Mouse (Mus musculus) kidney, embryonic 15.5 days (tissue): ENCODE data around the gene Erc2. TPM values are rescaled to one million over a fixed set of nuclear protein-coding genes. Genes with fewer than 3 reads are reported as not detected.

Experiments used
- ATAC-seq: fragments of 200-750 bp; cut with Nextera tagmentation; replicated peaks from 2 replicates; pipeline ENCODE4 v1.8.0; 2017; ENCODE audit warnings: moderate TSS enrichment; ENCODE audit not compliant: low FRiP score
- H3K27ac ChIP-seq: fragments of 300-500 bp; sonication (generic); 2 replicates; pipeline ENCODE4 v1.5.1; 2015; ENCODE audit warnings: mild to moderate bottlenecking, inconsistent platforms
- H3K27me3 ChIP-seq: fragments of 300-500 bp; sonication (generic); 2 replicates; pipeline ENCODE4 v1.6.1; 2015; ENCODE audit warnings: inconsistent platforms
- H3K36me3 ChIP-seq: fragments of 300-500 bp; sonication (generic); 2 replicates; pipeline ENCODE4 v1.6.1; 2015; ENCODE audit warnings: inconsistent platforms
- H3K4me1 ChIP-seq: fragments of 300-500 bp; sonication (generic); 2 replicates; pipeline ENCODE4 v1.6.1; 2015; ENCODE audit warnings: inconsistent platforms
- H3K4me2 ChIP-seq: fragments of 300-500 bp; sonication (generic); 2 replicates; pipeline ENCODE4 v1.6.1; 2015; ENCODE audit warnings: moderate library complexity, mild to moderate bottlenecking, inconsistent platforms
- H3K4me3 ChIP-seq: fragments of 300-500 bp; sonication (generic); replicated peaks from 2 replicates; pipeline ENCODE4 v1.5.1; 2015; ENCODE audit warnings: mild to moderate bottlenecking, inconsistent platforms
- H3K9ac ChIP-seq: fragments of 300-500 bp; sonication (generic); 2 replicates; pipeline ENCODE4 v1.6.1; 2015; ENCODE audit warnings: mild to moderate bottlenecking, inconsistent platforms
- H3K9me3 ChIP-seq: fragments of 300-500 bp; sonication (generic); replicated peaks from 2 replicates; pipeline ENCODE4 v1.6.1; 2016; ENCODE audit warnings: inconsistent platforms
- WGBS: fragments of 180-500 bp; shearing (Covaris S2); methylation state at CpG from one replicate; pipeline ENCODE4 v1.1.7; 2015; ENCODE audit warnings: mixed read lengths; 5-methylcytosine and 5-hydroxymethylcytosine counted together
- polyA plus RNA-seq: library from polyadenylated mRNA; unstranded; fragments of >200 nt; fragmentation: Nextera tagmentation; extraction: Ambion mirVana; gene quantifications from 2 replicates; pipeline ENCODE4 v1.2.1, GENCODE M21; 2015

Gene Erc2
- polyA plus RNA-seq, 1 experiment from 2014 or later = 7.0 TPM

- ATAC-seq = no peak
- no peaks in the 10 kb centered on the region for H3K9me3 ChIP-seq
- H3K36me3 ChIP-seq = no peaks in the 10 kb centered on the region
- H3K27ac ChIP-seq = no peak overlapping the region
- no peaks in the 10 kb centered on the region for H3K4me1 ChIP-seq
- H3K9ac ChIP-seq = no peak overlapping the region
- no peak overlapping the region for H3K4me3 ChIP-seq
- H3K4me2 ChIP-seq = no peak overlapping the region
- no peaks in the 10 kb centered on the region for H3K27me3 ChIP-seq
- 94% methylated on average over 4 of the region's 4 CpGs for WGBS
Observed at GRCm38 (mm10) chr14:27784826-27785225, 162.6 kb downstream of the Erc2 start.

- Histone ChIP-seq H3K36me3 (no peaks in the 10 kb centered on the region), H3K27ac (no peak overlapping the region), H3K9ac (no peak overlapping the region), H3K4me3 (no peak overlapping the region), H3K9me3 (no peaks in the 10 kb centered on the region), H3K4me2 (no peak overlapping the region), H3K27me3 (no peaks in the 10 kb centered on the region), H3K4me1 (no peaks in the 10 kb centered on the region)
- no peak for ATAC-seq
- WGBS = 91% methylated on average over 2 of the region's 2 CpGs
Observed at GRCm38 (mm10) chr14:27785562-27785961, 163.3 kb downstream of the Erc2 start.

- Histone ChIP-seq H3K4me1 (no peaks in the 10 kb centered on the region), H3K27me3 (no peaks in the 10 kb centered on the region), H3K9ac (no peak overlapping the region), H3K27ac (no peak overlapping the region), H3K36me3 (no peaks in the 10 kb centered on the region), H3K4me3 (no peak overlapping the region), H3K4me2 (no peak overlapping the region), H3K9me3 (no peaks in the 10 kb centered on the region)
- no peak for ATAC-seq
- 65% methylated on average over 6 of the region's 6 CpGs for WGBS
Observed at GRCm38 (mm10) chr14:27789066-27789898, 167.1 kb downstream of the Erc2 start.

GRCm38 (mm10) chr14:27798184-27798934 lies 176.1 kb downstream of the Erc2 start:
- Histone ChIP-seq H3K4me1 (no peaks in the 10 kb centered on the region), H3K9ac (no peak overlapping the region), H3K36me3 (no peaks in the 10 kb centered on the region), H3K27me3 (no peaks in the 10 kb centered on the region), H3K9me3 (no peaks in the 10 kb centered on the region), H3K4me2 (no peak overlapping the region), H3K4me3 (no peak overlapping the region), H3K27ac (no peak overlapping the region)
- WGBS = 90% methylated on average over 11 of the region's 11 CpGs
- ATAC-seq = no peak

- no peaks in the 10 kb centered on the region for H3K36me3 ChIP-seq
- H3K9me3 ChIP-seq = no peaks in the 10 kb centered on the region
- WGBS = 59% methylated on average over 6 of the region's 6 CpGs
- no peak overlapping the region for H3K9ac ChIP-seq
- ATAC-seq = no peak
- H3K27ac ChIP-seq = no peak overlapping the region
- no peak overlapping the region for H3K4me3 ChIP-seq
- H3K4me2 ChIP-seq = no peak overlapping the region
- H3K27me3 ChIP-seq = no peaks in the 10 kb centered on the region
- H3K4me1 ChIP-seq = no peaks in the 10 kb centered on the region
Observed at GRCm38 (mm10) chr14:27800766-27801165, 178.5 kb downstream of the Erc2 start.

- no peak overlapping the region for H3K4me3 ChIP-seq
- H3K4me2 ChIP-seq = no peak overlapping the region
- H3K27ac ChIP-seq = no peak overlapping the region
- H3K9ac ChIP-seq = no peak overlapping the region
- no peaks in the 10 kb centered on the region for H3K9me3 ChIP-seq
- no peaks in the 10 kb centered on the region for H3K36me3 ChIP-seq
- ATAC-seq = no peak
- H3K4me1 ChIP-seq = no peaks in the 10 kb centered on the region; the same call in 1 of the 2 replicates
- WGBS = 97% methylated on average over 3 of the region's 3 CpGs
- peaks cover 7% of the 10 kb centered on the region for H3K27me3 ChIP-seq
Observed at GRCm38 (mm10) chr14:27803961-27804360, 181.7 kb downstream of the Erc2 start.

GRCm38 (mm10) chr14:27805064-27805463 lies 182.8 kb downstream of the Erc2 start:
- Histone ChIP-seq H3K27me3 (peaks cover 11% of the 10 kb centered on the region), H3K4me2 (no peak overlapping the region), H3K9me3 (no peaks in the 10 kb centered on the region), H3K36me3 (no peaks in the 10 kb centered on the region), H3K27ac (no peak overlapping the region), H3K9ac (no peak overlapping the region), H3K4me1 (no peaks in the 10 kb centered on the region; the same call in 1 of the 2 replicates), H3K4me3 (no peak overlapping the region)
- 69% methylated on average over 13 of the region's 13 CpGs for WGBS
- ATAC-seq = no peak

- no peak for ATAC-seq
- WGBS = 4% methylated on average over 9 of the region's 9 CpGs
- Histone ChIP-seq H3K27ac (no peak overlapping the region), H3K9ac (no peak overlapping the region), H3K36me3 (no peaks in the 10 kb centered on the region), H3K4me1 (no peaks in the 10 kb centered on the region; the same call in 1 of the 2 replicates), H3K4me3 (no peak overlapping the region), H3K9me3 (no peaks in the 10 kb centered on the region), H3K4me2 (no peak overlapping the region), H3K27me3 (peaks cover 11% of the 10 kb centered on the region)
Observed at GRCm38 (mm10) chr14:27808080-27808479, 185.9 kb downstream of the Erc2 start.

- no peak overlapping the region for H3K4me3 ChIP-seq
- no peak overlapping the region for H3K4me2 ChIP-seq
- H3K36me3 ChIP-seq = no peaks in the 10 kb centered on the region
- no peaks in the 10 kb centered on the region for H3K9me3 ChIP-seq
- H3K27ac ChIP-seq = no peak overlapping the region
- peaks cover 11% of the 10 kb centered on the region for H3K27me3 ChIP-seq
- ATAC-seq = no peak
- WGBS = 47% methylated on average over 10 of the region's 10 CpGs
- H3K9ac ChIP-seq = no peak overlapping the region
- no peaks in the 10 kb centered on the region; the same call in 1 of the 2 replicates for H3K4me1 ChIP-seq
Observed at GRCm38 (mm10) chr14:27808523-27809114, 186.4 kb downstream of the Erc2 start.

GRCm38 (mm10) chr14:27810790-27811189 lies 188.6 kb downstream of the Erc2 start:
- Histone ChIP-seq H3K4me2 (no peak overlapping the region), H3K9me3 (no peaks in the 10 kb centered on the region), H3K9ac (no peak overlapping the region), H3K4me3 (no peak overlapping the region), H3K36me3 (no peaks in the 10 kb centered on the region), H3K4me1 (no peaks in the 10 kb centered on the region; the same call in 1 of the 2 replicates), H3K27me3 (peaks cover 11% of the 10 kb centered on the region), H3K27ac (no peak overlapping the region)
- no peak for ATAC-seq
- WGBS = 34% methylated on average over 7 of the region's 7 CpGs

GRCm38 (mm10) chr14:27811649-27812048 lies 189.4 kb downstream of the Erc2 start:
- H3K36me3 ChIP-seq = no peaks in the 10 kb centered on the region
- peaks cover 11% of the 10 kb centered on the region for H3K27me3 ChIP-seq
- H3K4me2 ChIP-seq = no peak overlapping the region
- H3K9me3 ChIP-seq = no peaks in the 10 kb centered on the region
- WGBS = 93% methylated on average over 3 of the region's 3 CpGs
- H3K4me1 ChIP-seq = no peaks in the 10 kb centered on the region; the same call in 1 of the 2 replicates
- no peak for ATAC-seq
- no peak overlapping the region for H3K4me3 ChIP-seq
- H3K9ac ChIP-seq = no peak overlapping the region
- H3K27ac ChIP-seq = no peak overlapping the region

- H3K9ac ChIP-seq = no peak overlapping the region
- no peaks in the 10 kb centered on the region for H3K27me3 ChIP-seq
- 0 out of 2 replicates have a peak overlapping the region, but pooled peaks have one; percentile 20 for H3K27ac ChIP-seq
- no peaks in the 10 kb centered on the region for H3K4me1 ChIP-seq
- 38% methylated on average over 6 of the region's 6 CpGs for WGBS
- H3K4me2 ChIP-seq = no peak overlapping the region
- ATAC-seq = peak; percentile 70
- H3K9me3 ChIP-seq = no peaks in the 10 kb centered on the region
- no peaks in the 10 kb centered on the region for H3K36me3 ChIP-seq
- H3K4me3 ChIP-seq = no peak overlapping the region
Observed at GRCm38 (mm10) chr14:27815739-27816138, 193.5 kb downstream of the Erc2 start.
